8 mouse cellular contexts compared by ENCODE assay signal in the genomic region with DNA sequence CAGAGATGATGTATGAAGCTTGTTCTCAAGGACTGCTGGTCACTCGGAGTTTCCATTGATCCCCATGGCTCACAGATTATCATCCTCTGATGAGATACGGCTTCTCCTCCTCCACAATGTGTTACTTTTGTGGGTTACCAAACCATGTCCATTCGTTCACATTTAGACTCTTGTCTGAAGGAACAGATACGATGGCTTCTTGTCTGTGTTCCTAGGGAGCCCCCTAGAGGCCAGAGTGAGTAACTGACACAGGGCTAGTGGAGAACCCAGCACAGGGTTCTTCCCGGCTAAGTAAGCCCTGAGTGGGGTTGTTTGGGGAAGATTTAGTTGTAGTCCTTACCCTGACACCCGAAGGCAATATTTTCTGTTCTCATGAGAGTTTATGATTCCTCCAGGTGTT. TPM values are rescaled to one million over a fixed set of nuclear protein-coding genes. Genes with fewer than 3 reads are reported as not detected.
DNase-seq lines count a peak whose midpoint lies in the region; ATAC-seq and TF ChIP-seq lines count a peak whose summit lies in the region.

No protein-coding gene starts in this region.

- peak; percentile 96 for TF ChIP-seq CTCF in kidney, postnatal 0 days (IDR thresholded peaks at IDR 0.05; ENCODE audit: low read depth)

- WGBS in heart, embryonic 13.5 days: 6% methylated on average over 6 of the region's 6 CpGs
- WGBS in kidney, postnatal 0 days: 3% methylated on average over 6 of the region's 6 CpGs
- WGBS in liver, embryonic 11.5 days: 6% methylated on average over 6 of the region's 6 CpGs
- 12% methylated on average over 6 of the region's 6 CpGs for WGBS in neural tube, embryonic 13.5 days

- H3K9me3 ChIP-seq in heart, embryonic 13.5 days: peaks cover 9% of the 10 kb centered on the region
- 0 out of 2 replicates have a peak, but pooled peaks cover 3% of the 10 kb centered on the region for H3K9me3 ChIP-seq in kidney, postnatal 0 days (replicated peaks; ENCODE audit: low read length)
- no peaks in the 10 kb centered on the region; the same call in 1 of the 2 replicates for H3K9me3 ChIP-seq in liver, embryonic 11.5 days (ENCODE audit: control insufficient read depth, low read length)
- H3K9me3 ChIP-seq in neural tube, embryonic 13.5 days: no peaks in the 10 kb centered on the region

- H3K4me1 ChIP-seq in heart, embryonic 13.5 days: peaks cover 22% of the 10 kb centered on the region
- H3K4me1 ChIP-seq in kidney, postnatal 0 days (replicated peaks; ENCODE audit: insufficient read depth, low read length): 0 out of 2 replicates have a peak, but pooled peaks cover 2% of the 10 kb centered on the region
- no peaks in the 10 kb centered on the region; the same call in 1 of the 2 replicates for H3K4me1 ChIP-seq in liver, embryonic 11.5 days (replicated peaks; ENCODE audit: control insufficient read depth, insufficient read depth, low read length)
- H3K4me1 ChIP-seq in neural tube, embryonic 13.5 days (replicated peaks): peaks cover 15% of the 10 kb centered on the region

- H3K4me3 ChIP-seq in heart, embryonic 13.5 days: no peak overlapping the region
- H3K4me3 ChIP-seq in kidney, postnatal 0 days (replicated peaks; ENCODE audit: low read depth, low read length): no peak overlapping the region
- no peak overlapping the region for H3K4me3 ChIP-seq in liver, embryonic 11.5 days (ENCODE audit: low read depth, low read length)
- H3K4me3 ChIP-seq in neural tube, embryonic 13.5 days: no peak overlapping the region

- H3K4me2 ChIP-seq in heart, embryonic 13.5 days: no peak overlapping the region
- no peak overlapping the region for H3K4me2 ChIP-seq in kidney, postnatal 0 days (ENCODE audit: low read length)
- no peak overlapping the region for H3K4me2 ChIP-seq in liver, embryonic 11.5 days
- no peak overlapping the region for H3K4me2 ChIP-seq in neural tube, embryonic 13.5 days

- H3K27me3 ChIP-seq in heart, embryonic 13.5 days (replicated peaks): peaks cover 32% of the 10 kb centered on the region
- H3K27me3 ChIP-seq in kidney, postnatal 0 days (ENCODE audit: insufficient read depth, low read length): no peaks in the 10 kb centered on the region
- peaks cover 6% of the 10 kb centered on the region; the same call in 1 of the 2 replicates for H3K27me3 ChIP-seq in liver, embryonic 11.5 days (replicated peaks; ENCODE audit: control insufficient read depth, insufficient read depth, low read length)
- peaks cover 20% of the 10 kb centered on the region for H3K27me3 ChIP-seq in neural tube, embryonic 13.5 days

- peak; percentile 49; the same call in 1 of the 2 replicates for ATAC-seq in heart, embryonic 13.5 days (ENCODE audit: extremely low read depth, insufficient number of reproducible peaks, low FRiP score, low TSS enrichment)
- peak; percentile 57; the same call in 1 of the 2 replicates for ATAC-seq in kidney, postnatal 0 days (replicated peaks; ENCODE audit: low FRiP score, low read depth)
- ATAC-seq in liver, embryonic 11.5 days (replicated peaks; ENCODE audit: low FRiP score): peak; percentile 69
- peak; percentile 61; the same call in 1 of the 2 replicates for ATAC-seq in neural tube, embryonic 13.5 days (ENCODE audit: low read depth)

- no peak overlapping the region for H3K9ac ChIP-seq in heart, embryonic 13.5 days
- no peak overlapping the region for H3K9ac ChIP-seq in kidney, postnatal 0 days (ENCODE audit: low read depth, low read length)
- H3K9ac ChIP-seq in liver, embryonic 11.5 days (ENCODE audit: low read depth, low read length): no peak overlapping the region
- H3K9ac ChIP-seq in neural tube, embryonic 13.5 days: no peak overlapping the region

- H3K27ac ChIP-seq in heart, embryonic 13.5 days (replicated peaks): no peak overlapping the region
- no peak overlapping the region for H3K27ac ChIP-seq in kidney, postnatal 0 days
- no peak overlapping the region for H3K27ac ChIP-seq in liver, embryonic 11.5 days (ENCODE audit: low read depth, low read length)
- no peak overlapping the region for H3K27ac ChIP-seq in neural tube, embryonic 13.5 days (replicated peaks)

- H3K36me3 ChIP-seq in heart, embryonic 13.5 days: no peaks in the 10 kb centered on the region
- H3K36me3 ChIP-seq in kidney, postnatal 0 days (ENCODE audit: insufficient read depth, low read length): no peaks in the 10 kb centered on the region
- H3K36me3 ChIP-seq in liver, embryonic 11.5 days (ENCODE audit: control insufficient read depth, insufficient read depth, low read length): no peaks in the 10 kb centered on the region
- no peaks in the 10 kb centered on the region for H3K36me3 ChIP-seq in neural tube, embryonic 13.5 days

- DNase-seq in CD8-positive naive resting alpha-beta T cell, adult 2 months (ENCODE audit: low read depth in 2 of 2, low spot score in 2 of 2): peak; percentile 69 to 81
- peak; percentile 79 for DNase-seq in adrenal gland, postnatal 10 days
- DNase-seq in embryo, embryonic 9.5 days (ENCODE audit: extremely low spot score): peak; percentile 75
- peak; percentile 93 for DNase-seq in kidney, postnatal 0 days (ENCODE audit: low spot score)
- no peak for DNase-seq in liver, embryonic 11.5 days (ENCODE audit: low spot score)
- peak; percentile 67 for DNase-seq in testis, postnatal 10 days (ENCODE audit: low spot score)

RNA-seq across cellular contexts. Expression of a gene that starts 8.3 kb away (rescaled TPM):
- total RNA-seq in adrenal gland, postnatal 10 days (2021): 10 to 100 TPM; 35.2 to 44.5 TPM
- 32.7 and 34.4 TPM in 2 replicates for polyA plus RNA-seq in heart, embryonic 13.5 days (2015; fragmentation: Nextera tagmentation; extraction: Ambion mirVana)
- 41.2 and 42.7 TPM in 2 replicates for polyA plus RNA-seq in kidney, postnatal 0 days (2015; fragmentation: Nextera tagmentation; extraction: Ambion mirVana)
- 54.4 and 55.8 TPM in 2 replicates for polyA plus RNA-seq in liver, embryonic 11.5 days (2014; fragmentation: Nextera tagmentation; extraction: Ambion mirVana)
- 47.1 and 52.0 TPM in 2 replicates for polyA plus RNA-seq in neural tube, embryonic 13.5 days (2015; fragmentation: Nextera tagmentation; extraction: Ambion mirVana)

RNA-seq across cellular contexts. Expression of a gene that starts 21.7 kb away (rescaled TPM):
- total RNA-seq in adrenal gland, postnatal 10 days (2021): 1 to 10 TPM; 4.9 to 7.4 TPM
- 3.7 and 4.7 TPM in 2 replicates for polyA plus RNA-seq in heart, embryonic 13.5 days (2015; fragmentation: Nextera tagmentation; extraction: Ambion mirVana)
- polyA plus RNA-seq in kidney, postnatal 0 days (2015; fragmentation: Nextera tagmentation; extraction: Ambion mirVana): 13.3 and 14.1 TPM in 2 replicates
- 4.5 and 4.6 TPM in 2 replicates for polyA plus RNA-seq in liver, embryonic 11.5 days (2014; fragmentation: Nextera tagmentation; extraction: Ambion mirVana)
- polyA plus RNA-seq in neural tube, embryonic 13.5 days (2015; fragmentation: Nextera tagmentation; extraction: Ambion mirVana): 1.0 TPM in 2 replicates

RNA-seq across cellular contexts. Expression of a gene that starts 54.7 kb away (rescaled TPM):
- total RNA-seq in adrenal gland, postnatal 10 days (2021): 1 to 10 TPM; 8.9 to 9.2 TPM
- polyA plus RNA-seq in heart, embryonic 13.5 days (2015; fragmentation: Nextera tagmentation; extraction: Ambion mirVana): 12.7 and 13.4 TPM in 2 replicates
- polyA plus RNA-seq in kidney, postnatal 0 days (2015; fragmentation: Nextera tagmentation; extraction: Ambion mirVana): 6.7 and 7.4 TPM in 2 replicates
- polyA plus RNA-seq in liver, embryonic 11.5 days (2014; fragmentation: Nextera tagmentation; extraction: Ambion mirVana): 2.4 and 3.9 TPM in 2 replicates
- polyA plus RNA-seq in neural tube, embryonic 13.5 days (2015; fragmentation: Nextera tagmentation; extraction: Ambion mirVana): 4.4 and 5.0 TPM in 2 replicates
